Mouse (Mus musculus) B cell, adult 62 days (primary cell): ENCODE data around the gene 1700017N19Rik. TPM values are rescaled to one million over a fixed set of nuclear protein-coding genes. Genes with fewer than 3 reads are reported as not detected.

Experiments
- total RNA-seq: library from RNA; stranded (reverse); gene quantifications from 4 replicates; pipeline ENCODE4 v1.2.4, GENCODE M21; 2023

The 1700017N19Rik gene
- total RNA-seq = not detected in 4 replicates

GRCm38 (mm10) chr10:100590323-100590722 lies at the start of gene 1700017N19Rik, which contains the start of gene 4930430F08Rik:
Gene 1700017N19Rik, plus strand, starts transcription at chr10:100590484.
Gene 4930430F08Rik, minus strand, starts transcription at chr10:100590423.

Other genes with a start within 250 kb of the 1700017N19Rik start
- gene Gm4302, start 249.6 kb upstream of the 1700017N19Rik start, total RNA-seq = not detected in 4 replicates
- gene Gm4303, start 244.5 kb upstream of the 1700017N19Rik start, total RNA-seq = not detected in 4 replicates
- gene Gm4305, start 239.4 kb upstream of the 1700017N19Rik start, total RNA-seq = not detected in 4 replicates
- not detected in 4 replicates for gene Gm4307, start 229.1 kb upstream of the 1700017N19Rik start, total RNA-seq
- gene Gm4312, start 207.9 kb upstream of the 1700017N19Rik start, total RNA-seq = not detected in 4 replicates
- 1.8 to 2.8 TPM (median 2.1 TPM) in 4 replicates for gene Tmtc3, start 103.1 kb upstream of the 1700017N19Rik start, total RNA-seq
- 2.6 to 5.5 TPM (median 4.0 TPM) in 4 replicates for gene Cep290, start 102.9 kb upstream of the 1700017N19Rik start, total RNA-seq
- 4.3 to 8.6 TPM (median 5.4 TPM) in 4 replicates for gene 4930430F08Rik, start 61 bp upstream of the 1700017N19Rik start, total RNA-seq